Mouse (Mus musculus): ENCODE measurements at regions not wholly inside any gene's neighbourhood (a gene's known extent, or its start where the extent isn't known, plus 50 kb on each side); places are given as distances from the start of the nearest gene placed in this dataset.

DNA sequence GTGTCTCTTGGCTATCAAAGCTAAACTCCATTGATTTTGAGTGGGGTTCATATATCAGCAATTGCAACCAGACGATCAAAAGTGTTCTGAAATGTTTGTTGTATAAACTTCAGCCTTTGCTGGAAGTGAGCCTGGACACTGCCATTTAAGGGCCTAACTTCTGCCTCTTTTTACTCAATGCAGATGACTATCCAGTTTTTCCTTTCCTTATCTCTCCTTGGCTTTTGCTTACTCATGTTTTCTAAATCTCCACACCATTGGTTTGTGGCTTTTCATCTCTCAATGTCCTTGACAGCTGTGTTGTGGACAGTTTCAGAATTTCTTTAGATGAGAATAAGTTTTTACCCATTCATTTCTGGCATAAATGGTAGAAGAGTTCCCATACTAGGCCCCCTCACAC lies 74.3 kb upstream of the Pbx1 start:
- ATAC-seq (replicated peaks; ENCODE audit: low FRiP score) (no peak), DNase-seq (ENCODE audit: low spot score) (no peak)
- WGBS = 63% methylated on average over 1 of the region's 1 CpGs

DNA sequence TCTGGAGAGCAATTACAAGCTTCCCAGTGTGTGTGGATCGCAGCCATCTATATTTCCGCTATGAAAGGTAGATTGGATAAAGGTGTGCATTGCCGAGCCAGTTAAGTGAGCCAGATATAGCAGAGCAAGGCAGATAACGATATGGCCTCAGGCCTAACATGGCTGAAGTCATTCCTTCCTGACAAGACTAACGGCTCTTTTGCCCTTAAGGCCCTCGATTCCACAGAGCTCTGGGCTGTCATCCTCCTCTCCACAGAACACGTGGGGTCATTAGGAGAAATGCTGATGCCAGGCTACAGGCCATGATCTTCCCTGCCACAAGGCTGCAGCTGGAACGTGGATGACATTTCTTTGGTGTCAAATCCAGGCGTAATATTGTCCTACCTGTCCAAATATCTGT lies 72.7 kb upstream of the Pbx1 start:
- no peak overlapping the region for H3K27ac ChIP-seq (ENCODE audit: low read depth, low read length)
- H3K4me1 ChIP-seq (replicated peaks; ENCODE audit: control insufficient read depth, insufficient read depth, low read length) = no peaks in the 10 kb centered on the region
- H3K9ac ChIP-seq (ENCODE audit: low read depth, low read length) = no peak overlapping the region
- H3K4me2 ChIP-seq = no peak overlapping the region
- DNase-seq (ENCODE audit: low spot score) (no peak), ATAC-seq (replicated peaks; ENCODE audit: low FRiP score) (no peak)
- H3K27me3 ChIP-seq (replicated peaks; ENCODE audit: control insufficient read depth, insufficient read depth, low read length) = no peaks in the 10 kb centered on the region
- no peaks in the 10 kb centered on the region for H3K9me3 ChIP-seq (ENCODE audit: control insufficient read depth, low read length)
- H3K36me3 ChIP-seq (ENCODE audit: control insufficient read depth, insufficient read depth, low read length) = no peaks in the 10 kb centered on the region
- WGBS = 71% methylated on average over 9 of the region's 9 CpGs
- H3K4me3 ChIP-seq (ENCODE audit: low read depth, low read length) = no peak overlapping the region

More for the DNA sequence above, 74.3 kb upstream of the Pbx1 start:
- H3K36me3 ChIP-seq (ENCODE audit: control insufficient read depth, insufficient read depth, low read length) = no peaks in the 10 kb centered on the region
- H3K4me1 ChIP-seq (replicated peaks; ENCODE audit: control insufficient read depth, insufficient read depth, low read length) = no peaks in the 10 kb centered on the region
- no peak overlapping the region for H3K27ac ChIP-seq (ENCODE audit: low read depth, low read length)
- H3K27me3 ChIP-seq (replicated peaks; ENCODE audit: control insufficient read depth, insufficient read depth, low read length) = no peaks in the 10 kb centered on the region
- no peak overlapping the region for H3K4me2 ChIP-seq
- no peak overlapping the region for H3K4me3 ChIP-seq (ENCODE audit: low read depth, low read length)
- H3K9ac ChIP-seq (ENCODE audit: low read depth, low read length) = no peak overlapping the region
- H3K9me3 ChIP-seq (ENCODE audit: control insufficient read depth, low read length) = no peaks in the 10 kb centered on the region

DNA sequence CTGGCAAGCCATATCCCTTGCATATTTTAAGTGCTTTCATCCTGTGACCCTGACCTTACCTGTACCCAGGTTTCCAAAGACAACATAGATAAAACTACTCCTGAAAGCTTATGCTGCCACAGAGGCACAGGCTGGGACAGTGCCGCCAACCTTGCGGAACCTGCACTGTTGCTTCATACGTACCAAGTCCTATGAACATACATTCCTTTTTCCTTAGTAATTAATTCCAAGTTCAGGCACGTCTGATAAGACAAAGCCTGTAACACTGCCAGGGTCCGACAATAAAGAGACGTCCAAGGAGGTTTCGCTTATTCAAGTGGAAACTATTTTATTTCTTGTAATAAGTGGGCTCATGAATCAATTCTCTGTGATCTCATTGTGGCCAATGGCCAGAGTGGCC lies 70.2 kb upstream of the Pbx1 start:
- WGBS = 62% methylated on average over 7 of the region's 7 CpGs
- Histone ChIP-seq H3K9ac (ENCODE audit: low read depth, low read length) (no peak overlapping the region), H3K9me3 (ENCODE audit: control insufficient read depth, low read length) (no peaks in the 10 kb centered on the region), H3K27ac (ENCODE audit: low read depth, low read length) (no peak overlapping the region), H3K4me2 (no peak overlapping the region), H3K27me3 (replicated peaks; ENCODE audit: control insufficient read depth, insufficient read depth, low read length) (no peaks in the 10 kb centered on the region), H3K4me1 (replicated peaks; ENCODE audit: control insufficient read depth, insufficient read depth, low read length) (no peaks in the 10 kb centered on the region), H3K36me3 (ENCODE audit: control insufficient read depth, insufficient read depth, low read length) (no peaks in the 10 kb centered on the region), H3K4me3 (ENCODE audit: low read depth, low read length) (no peak overlapping the region)
- no peak for ATAC-seq (replicated peaks; ENCODE audit: low FRiP score)
- DNase-seq (ENCODE audit: low spot score) = no peak

DNA sequence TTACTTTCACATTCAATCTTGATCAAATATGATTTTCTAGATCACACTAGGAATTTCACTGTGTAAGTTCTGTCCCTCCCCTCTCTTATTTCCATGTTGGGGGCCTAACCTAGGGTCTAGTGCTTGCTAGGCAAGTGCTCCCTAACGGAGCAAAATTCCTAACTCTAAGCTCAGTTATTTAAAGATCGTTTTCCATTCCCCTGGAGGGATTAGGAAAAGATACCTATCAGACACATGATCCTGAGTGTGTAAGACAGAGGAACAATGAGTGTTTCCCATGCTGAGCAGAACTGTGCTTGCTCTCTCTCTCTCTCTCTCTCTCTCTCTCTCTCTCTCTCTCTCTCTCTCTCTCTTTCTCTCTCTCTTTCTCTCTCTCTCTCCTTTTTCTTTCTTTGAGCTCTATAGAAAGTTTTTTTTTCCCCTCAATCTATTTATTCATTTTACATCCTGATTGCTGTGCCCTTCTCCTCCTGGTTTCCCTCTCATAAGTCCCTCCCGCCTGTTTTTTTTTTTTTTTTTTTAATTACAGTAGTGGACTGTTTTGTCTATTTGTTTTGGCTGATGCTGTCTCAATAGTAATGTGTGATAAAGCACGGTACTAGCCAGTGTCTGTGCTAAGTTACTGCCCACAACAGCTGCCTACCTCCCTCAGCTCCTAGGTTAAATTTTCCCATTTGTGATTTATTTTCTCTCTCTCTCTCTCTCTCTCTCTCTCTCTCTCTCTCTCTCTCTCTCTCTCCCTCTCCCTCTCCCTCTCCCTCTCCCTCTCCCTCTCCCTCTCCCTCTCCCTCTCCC lies 69.5 kb upstream of the Pbx1 start:
- WGBS = 55% methylated on average over 4 of the region's 4 CpGs
- DNase-seq (ENCODE audit: low spot score) (no peak), ATAC-seq (replicated peaks; ENCODE audit: low FRiP score) (no peak)
- H3K36me3 ChIP-seq (ENCODE audit: control insufficient read depth, insufficient read depth, low read length) = no peaks in the 10 kb centered on the region
- H3K27ac ChIP-seq (ENCODE audit: low read depth, low read length) = no peak overlapping the region
- H3K9me3 ChIP-seq (ENCODE audit: control insufficient read depth, low read length) = no peaks in the 10 kb centered on the region
- H3K4me1 ChIP-seq (replicated peaks; ENCODE audit: control insufficient read depth, insufficient read depth, low read length) = no peaks in the 10 kb centered on the region
- no peaks in the 10 kb centered on the region for H3K27me3 ChIP-seq (replicated peaks; ENCODE audit: control insufficient read depth, insufficient read depth, low read length)
- no peak overlapping the region for H3K4me2 ChIP-seq
- no peak overlapping the region for H3K4me3 ChIP-seq (ENCODE audit: low read depth, low read length)
- no peak overlapping the region for H3K9ac ChIP-seq (ENCODE audit: low read depth, low read length)

DNA sequence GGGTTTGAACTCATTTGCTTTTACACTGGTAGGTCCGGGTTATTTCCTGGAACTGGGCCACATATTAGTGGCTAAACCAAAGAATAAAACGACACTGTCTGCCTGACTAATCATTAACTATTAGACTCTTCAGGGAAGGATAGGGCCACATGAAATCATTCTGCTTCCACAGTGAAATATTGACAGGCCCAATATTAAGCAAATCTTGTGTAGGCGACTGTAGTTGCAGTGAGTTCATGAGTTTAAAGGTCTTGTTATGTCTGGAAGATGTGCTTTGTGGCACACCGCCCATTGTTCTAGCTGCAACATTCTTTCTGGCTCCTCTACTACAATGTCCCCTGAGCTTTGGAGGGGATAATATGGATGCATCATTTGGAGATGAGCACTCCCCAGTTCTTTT lies 65.7 kb upstream of the Pbx1 start:
- WGBS = 77% methylated on average over 4 of the region's 4 CpGs
- no peak overlapping the region for H3K4me2 ChIP-seq
- no peak overlapping the region for H3K27ac ChIP-seq (ENCODE audit: low read depth, low read length)
- ATAC-seq (replicated peaks; ENCODE audit: low FRiP score) (no peak), DNase-seq (ENCODE audit: low spot score) (no peak)
- H3K9ac ChIP-seq (ENCODE audit: low read depth, low read length) = no peak overlapping the region
- H3K4me1 ChIP-seq (replicated peaks; ENCODE audit: control insufficient read depth, insufficient read depth, low read length) = no peaks in the 10 kb centered on the region
- H3K4me3 ChIP-seq (ENCODE audit: low read depth, low read length) = no peak overlapping the region
- H3K36me3 ChIP-seq (ENCODE audit: control insufficient read depth, insufficient read depth, low read length) = no peaks in the 10 kb centered on the region
- no peaks in the 10 kb centered on the region for H3K27me3 ChIP-seq (replicated peaks; ENCODE audit: control insufficient read depth, insufficient read depth, low read length)
- no peaks in the 10 kb centered on the region for H3K9me3 ChIP-seq (ENCODE audit: control insufficient read depth, low read length)

DNA sequence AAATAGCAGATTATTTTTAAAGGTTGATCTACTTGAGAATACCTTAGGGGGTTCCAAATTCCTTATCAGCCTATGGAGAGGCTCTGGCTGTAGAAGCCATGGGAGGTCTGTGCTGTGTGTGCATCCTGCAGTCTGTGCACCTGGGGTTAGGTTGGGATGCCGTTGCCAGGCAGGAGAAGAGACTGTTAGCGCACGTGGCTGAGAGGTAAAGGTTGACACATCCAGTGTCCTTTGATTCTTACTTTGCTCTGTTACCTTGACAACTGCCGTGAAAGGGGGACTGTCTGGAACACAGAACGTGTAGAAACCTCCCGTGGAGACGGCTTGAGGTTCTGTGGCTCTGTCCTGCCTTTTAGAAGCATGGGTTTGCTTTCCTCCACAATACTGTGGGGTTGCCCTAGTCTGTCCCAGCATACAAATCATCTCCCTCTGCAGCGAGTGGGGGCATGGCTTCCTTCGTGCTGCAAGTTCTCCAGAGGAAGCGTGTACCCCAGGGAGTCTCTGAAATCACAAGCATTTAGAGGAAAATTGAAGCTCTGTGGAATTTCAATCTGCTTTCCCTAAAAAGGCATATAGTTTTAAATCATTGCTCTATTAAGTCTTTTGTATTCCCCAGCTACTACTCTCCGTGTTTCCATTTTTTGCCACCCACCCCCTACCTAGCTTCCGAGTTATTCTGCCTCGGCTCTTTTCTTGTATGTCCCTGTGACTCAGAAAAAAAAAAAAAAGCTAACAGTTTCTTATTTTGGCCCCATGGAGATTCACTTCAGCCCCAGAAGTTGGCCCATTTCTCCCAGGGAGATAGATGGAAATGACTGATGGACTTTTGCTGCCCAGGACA lies 63.8 kb upstream of the Pbx1 start:
- WGBS = 73% methylated on average over 13 of the region's 13 CpGs
- Histone ChIP-seq H3K9me3 (ENCODE audit: control insufficient read depth, low read length) (no peaks in the 10 kb centered on the region), H3K36me3 (ENCODE audit: control insufficient read depth, insufficient read depth, low read length) (no peaks in the 10 kb centered on the region), H3K27me3 (replicated peaks; ENCODE audit: control insufficient read depth, insufficient read depth, low read length) (no peaks in the 10 kb centered on the region), H3K9ac (ENCODE audit: low read depth, low read length) (no peak overlapping the region), H3K27ac (ENCODE audit: low read depth, low read length) (no peak overlapping the region), H3K4me2 (no peak overlapping the region), H3K4me3 (ENCODE audit: low read depth, low read length) (no peak overlapping the region), H3K4me1 (replicated peaks; ENCODE audit: control insufficient read depth, insufficient read depth, low read length) (no peaks in the 10 kb centered on the region)
- DNase-seq (ENCODE audit: low spot score) = no peak
- no peak for ATAC-seq (replicated peaks; ENCODE audit: low FRiP score)

DNA sequence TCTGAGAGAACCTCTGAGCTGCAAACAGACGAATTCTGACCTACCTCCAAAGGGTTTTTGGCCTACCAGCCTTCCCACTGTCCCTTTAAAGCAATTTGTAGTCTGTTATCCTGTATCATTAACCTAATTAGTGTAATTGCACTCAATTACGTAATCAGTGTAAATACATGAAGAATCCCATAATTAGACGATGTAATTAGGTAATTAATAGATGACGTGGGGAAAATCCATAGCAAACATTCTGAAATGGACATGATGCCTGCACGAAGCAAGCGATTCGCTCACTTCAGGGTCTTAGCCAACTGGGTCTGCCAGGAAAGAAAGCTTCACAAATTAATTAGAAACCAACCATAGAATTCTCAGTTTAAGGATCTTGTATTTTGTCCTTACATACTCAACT lies 55.4 kb upstream of the Pbx1 start:
- WGBS = 79% methylated on average over 7 of the region's 7 CpGs
- Histone ChIP-seq H3K27me3 (replicated peaks; ENCODE audit: control insufficient read depth, insufficient read depth, low read length) (no peaks in the 10 kb centered on the region), H3K4me3 (ENCODE audit: low read depth, low read length) (no peak overlapping the region), H3K4me1 (replicated peaks; ENCODE audit: control insufficient read depth, insufficient read depth, low read length) (no peaks in the 10 kb centered on the region), H3K9ac (ENCODE audit: low read depth, low read length) (no peak overlapping the region), H3K27ac (ENCODE audit: low read depth, low read length) (no peak overlapping the region), H3K9me3 (ENCODE audit: control insufficient read depth, low read length) (no peaks in the 10 kb centered on the region), H3K4me2 (no peak overlapping the region), H3K36me3 (ENCODE audit: control insufficient read depth, insufficient read depth, low read length) (no peaks in the 10 kb centered on the region)
- ATAC-seq (replicated peaks; ENCODE audit: low FRiP score) (no peak), DNase-seq (ENCODE audit: low spot score) (no peak)

DNA sequence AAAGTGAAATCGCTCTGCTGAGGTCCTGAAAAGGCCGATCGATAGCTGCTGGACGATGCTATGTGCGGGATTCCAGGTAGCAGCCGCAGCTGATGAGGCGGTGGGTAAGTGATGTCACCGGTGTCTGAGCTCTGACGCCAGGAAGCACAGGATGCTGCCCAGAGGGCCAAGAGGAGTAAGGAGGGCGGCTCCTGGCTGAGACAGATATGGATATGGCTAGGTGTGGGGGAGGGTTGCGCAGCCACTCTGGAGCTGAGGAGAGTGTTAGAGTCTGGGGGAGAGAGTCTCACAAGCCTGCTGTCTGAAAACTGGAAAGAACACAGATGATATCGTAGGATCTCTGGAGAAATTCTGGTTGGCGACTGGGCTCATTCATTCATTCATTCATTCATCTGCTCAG lies 51.6 kb upstream of the Pbx1 start:
- H3K9me3 ChIP-seq (ENCODE audit: control insufficient read depth, low read length) = no peaks in the 10 kb centered on the region
- H3K4me2 ChIP-seq = no peak overlapping the region
- no peak for ATAC-seq (replicated peaks; ENCODE audit: low FRiP score)
- no peak overlapping the region for H3K27ac ChIP-seq (ENCODE audit: low read depth, low read length)
- H3K36me3 ChIP-seq (ENCODE audit: control insufficient read depth, insufficient read depth, low read length) = no peaks in the 10 kb centered on the region
- no peak overlapping the region for H3K4me3 ChIP-seq (ENCODE audit: low read depth, low read length)
- DNase-seq (ENCODE audit: low spot score) = no peak
- no peaks in the 10 kb centered on the region for H3K4me1 ChIP-seq (replicated peaks; ENCODE audit: control insufficient read depth, insufficient read depth, low read length)
- 68% methylated on average over 13 of the region's 13 CpGs for WGBS
- no peaks in the 10 kb centered on the region for H3K27me3 ChIP-seq (replicated peaks; ENCODE audit: control insufficient read depth, insufficient read depth, low read length)
- no peak overlapping the region for H3K9ac ChIP-seq (ENCODE audit: low read depth, low read length)

All from liver, embryonic 11.5 days (tissue).